Mouse (Mus musculus): ENCODE measurements at regions not wholly inside any gene's neighbourhood (a gene's known extent, or its start where the extent isn't known, plus 50 kb on each side); places are given as distances from the start of the nearest gene placed in this dataset.

- WGBS: 58% methylated on average over 18 of the region's 18 CpGs
- no peak overlapping the region for H3K9ac ChIP-seq
- no peak overlapping the region for H3K4me2 ChIP-seq
- peaks cover 13% of the 10 kb centered on the region for H3K4me1 ChIP-seq
- H3K27ac ChIP-seq: peak overlapping the region; percentile 60; the same call in 1 of the 2 replicates
- no peaks in the 10 kb centered on the region for H3K27me3 ChIP-seq
- no peaks in the 10 kb centered on the region for H3K9me3 ChIP-seq (replicated peaks)
- no peaks in the 10 kb centered on the region for H3K36me3 ChIP-seq
- H3K4me3 ChIP-seq (replicated peaks): no peak overlapping the region
- ATAC-seq (replicated peaks; ENCODE audit: low FRiP score): peak; percentile 88
These were observed 76.8 kb upstream of the Synm start for GRCm38 (mm10) chr7:67836117-67836949.

- Histone ChIP-seq H3K4me3 (replicated peaks) (no peak overlapping the region), H3K9me3 (replicated peaks) (no peaks in the 10 kb centered on the region)
- WGBS: 82% methylated on average over 2 of the region's 2 CpGs
These were observed 72.2 kb upstream of the Synm start for GRCm38 (mm10) chr7:67831738-67832137.

DNA sequence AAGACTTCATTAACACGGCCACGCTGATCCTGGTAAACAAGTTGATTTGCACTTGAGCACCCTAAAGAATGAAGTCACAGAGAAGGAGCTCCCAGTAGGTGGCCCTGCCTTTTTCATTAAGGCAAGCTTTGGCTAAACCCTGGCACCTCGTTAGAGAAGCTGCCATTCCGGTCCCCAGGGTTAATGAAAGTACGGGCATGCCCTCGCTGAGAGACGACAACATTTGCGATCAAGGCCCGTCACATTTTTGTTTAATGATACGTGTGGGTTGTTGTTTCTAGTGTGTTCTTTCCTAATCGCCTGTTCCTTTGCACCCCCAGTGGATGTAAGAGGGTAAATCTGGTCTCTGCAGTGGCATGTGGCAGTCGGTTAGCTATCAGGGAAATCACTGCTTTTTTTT is 67.8 kb upstream of the Synm start:
- Histone ChIP-seq H3K27ac (no peak overlapping the region), H3K4me2 (no peak overlapping the region), H3K4me3 (replicated peaks) (no peak overlapping the region), H3K27me3 (no peaks in the 10 kb centered on the region), H3K9me3 (replicated peaks) (no peaks in the 10 kb centered on the region), H3K9ac (no peak overlapping the region), H3K36me3 (no peaks in the 10 kb centered on the region), H3K4me1 (no peaks in the 10 kb centered on the region)
- 57% methylated on average over 12 of the region's 12 CpGs for WGBS
- no peak for ATAC-seq (replicated peaks; ENCODE audit: low FRiP score)

More at GRCm38 (mm10) chr7:67831738-67832137, 72.2 kb upstream of the Synm start:
- H3K4me1 ChIP-seq: peaks cover 12% of the 10 kb centered on the region
- H3K27me3 ChIP-seq: no peaks in the 10 kb centered on the region
- no peaks in the 10 kb centered on the region for H3K36me3 ChIP-seq
- no peak overlapping the region for H3K4me2 ChIP-seq
- ATAC-seq (replicated peaks; ENCODE audit: low FRiP score): no peak
- no peak overlapping the region for H3K27ac ChIP-seq
- H3K9ac ChIP-seq: no peak overlapping the region

GRCm38 (mm10) chr7:67826936-67827335 is 67.4 kb upstream of the Synm start:
- no peak for ATAC-seq (replicated peaks; ENCODE audit: low FRiP score)
- H3K4me1 ChIP-seq: no peaks in the 10 kb centered on the region
- no peak overlapping the region for H3K4me2 ChIP-seq
- no peaks in the 10 kb centered on the region for H3K9me3 ChIP-seq (replicated peaks)
- 93% methylated on average over 13 of the region's 13 CpGs for WGBS
- H3K9ac ChIP-seq: no peak overlapping the region
- no peaks in the 10 kb centered on the region for H3K27me3 ChIP-seq
- H3K36me3 ChIP-seq: no peaks in the 10 kb centered on the region
- H3K27ac ChIP-seq: no peak overlapping the region
- no peak overlapping the region for H3K4me3 ChIP-seq (replicated peaks)

GRCm38 (mm10) chr7:67826368-67826767 is 66.8 kb upstream of the Synm start:
- Histone ChIP-seq H3K4me2 (no peak overlapping the region), H3K4me3 (replicated peaks) (no peak overlapping the region), H3K27me3 (no peaks in the 10 kb centered on the region), H3K9me3 (replicated peaks) (no peaks in the 10 kb centered on the region), H3K27ac (no peak overlapping the region), H3K36me3 (no peaks in the 10 kb centered on the region), H3K9ac (no peak overlapping the region), H3K4me1 (no peaks in the 10 kb centered on the region)
- ATAC-seq (replicated peaks; ENCODE audit: low FRiP score): no peak
- WGBS: 62% methylated on average over 6 of the region's 6 CpGs

GRCm38 (mm10) chr7:67825636-67826280 is 66.2 kb upstream of the Synm start:
- no peaks in the 10 kb centered on the region for H3K4me1 ChIP-seq
- H3K4me3 ChIP-seq (replicated peaks): no peak overlapping the region
- H3K27me3 ChIP-seq: no peaks in the 10 kb centered on the region
- 63% methylated on average over 7 of the region's 7 CpGs for WGBS
- H3K9me3 ChIP-seq (replicated peaks): no peaks in the 10 kb centered on the region
- H3K36me3 ChIP-seq: no peaks in the 10 kb centered on the region
- no peak overlapping the region for H3K9ac ChIP-seq
- no peak for ATAC-seq (replicated peaks; ENCODE audit: low FRiP score)
- H3K4me2 ChIP-seq: no peak overlapping the region
- H3K27ac ChIP-seq: no peak overlapping the region

DNA sequence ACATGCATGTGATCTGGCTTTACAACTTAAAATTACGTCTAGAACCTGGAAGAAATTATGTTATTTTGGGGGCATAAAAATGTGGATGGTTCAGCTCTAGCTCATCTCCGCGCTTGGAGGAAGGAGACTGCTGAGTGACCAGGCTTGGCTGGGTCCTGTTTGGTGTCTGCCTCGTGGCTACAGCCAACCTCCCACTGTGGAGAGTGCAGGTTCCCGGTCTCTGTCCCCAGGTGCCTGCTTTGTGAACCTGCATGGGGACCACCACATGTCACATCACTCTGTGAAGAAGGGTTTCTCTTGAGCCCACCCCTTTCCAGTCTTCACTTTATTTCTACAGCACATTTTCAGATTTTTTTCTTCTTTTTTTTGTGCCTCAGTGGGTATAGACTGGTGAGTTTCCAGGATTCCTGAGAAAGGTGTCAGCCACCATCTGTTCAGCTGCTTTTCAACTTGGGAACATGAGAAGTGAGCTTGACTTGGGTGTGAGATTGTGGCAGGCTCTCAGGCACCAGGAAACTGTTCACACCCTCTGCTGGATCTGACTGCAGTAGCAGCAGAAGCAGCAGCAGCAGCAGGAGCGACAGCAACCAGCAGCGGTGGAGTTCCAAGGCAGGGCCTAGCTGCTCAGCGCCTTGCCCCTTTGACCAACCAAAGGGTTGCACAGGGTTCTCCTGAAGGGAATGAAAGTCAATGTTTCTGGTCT is 64.6 kb upstream of the Synm start:
- Histone ChIP-seq H3K36me3 (no peaks in the 10 kb centered on the region), H3K4me3 (replicated peaks) (no peak overlapping the region), H3K4me1 (no peaks in the 10 kb centered on the region), H3K27me3 (no peaks in the 10 kb centered on the region), H3K9me3 (replicated peaks) (no peaks in the 10 kb centered on the region), H3K9ac (no peak overlapping the region), H3K4me2 (no peak overlapping the region), H3K27ac (no peak overlapping the region)
- no peak for ATAC-seq (replicated peaks; ENCODE audit: low FRiP score)
- 45% methylated on average over 8 of the region's 8 CpGs for WGBS

GRCm38 (mm10) chr7:67819551-67819950 is 60.0 kb upstream of the Synm start:
- H3K9ac ChIP-seq: no peak overlapping the region
- 96% methylated on average over 5 of the region's 5 CpGs for WGBS
- H3K27me3 ChIP-seq: no peaks in the 10 kb centered on the region
- no peak overlapping the region for H3K4me2 ChIP-seq
- no peaks in the 10 kb centered on the region for H3K36me3 ChIP-seq
- no peaks in the 10 kb centered on the region for H3K9me3 ChIP-seq (replicated peaks)
- H3K4me1 ChIP-seq: no peaks in the 10 kb centered on the region
- H3K27ac ChIP-seq: no peak overlapping the region
- no peak overlapping the region for H3K4me3 ChIP-seq (replicated peaks)
- ATAC-seq (replicated peaks; ENCODE audit: low FRiP score): no peak

DNA sequence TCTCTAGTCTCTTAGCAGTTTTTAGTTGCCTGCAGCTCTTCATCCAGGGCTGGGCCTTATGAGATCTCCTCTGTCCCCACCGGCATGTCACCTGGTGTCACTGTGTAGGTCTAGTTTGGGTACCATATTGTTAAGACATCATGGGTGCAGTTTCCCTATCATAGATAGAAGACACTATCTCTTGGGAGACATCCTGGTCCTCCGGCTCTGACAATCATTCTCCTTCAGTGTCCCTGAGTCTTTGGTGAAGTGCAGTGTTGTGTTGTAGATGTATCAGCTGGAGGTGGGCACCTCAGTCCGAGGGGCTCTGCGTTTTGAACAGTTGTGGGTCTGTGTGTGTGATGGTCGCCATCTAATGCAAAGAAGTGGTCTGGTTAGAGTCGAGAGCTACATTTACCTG is 58.0 kb upstream of the Synm start:
- Histone ChIP-seq H3K9me3 (replicated peaks) (no peaks in the 10 kb centered on the region), H3K4me2 (no peak overlapping the region), H3K27me3 (no peaks in the 10 kb centered on the region), H3K4me3 (replicated peaks) (no peak overlapping the region), H3K27ac (no peak overlapping the region), H3K9ac (no peak overlapping the region), H3K36me3 (no peaks in the 10 kb centered on the region), H3K4me1 (no peaks in the 10 kb centered on the region)
- no peak for ATAC-seq (replicated peaks; ENCODE audit: low FRiP score)
- 93% methylated on average over 6 of the region's 6 CpGs for WGBS

GRCm38 (mm10) chr7:67814861-67815260 is 55.3 kb upstream of the Synm start:
- H3K36me3 ChIP-seq: no peaks in the 10 kb centered on the region
- no peak overlapping the region for H3K27ac ChIP-seq
- H3K4me2 ChIP-seq: no peak overlapping the region
- no peaks in the 10 kb centered on the region for H3K27me3 ChIP-seq
- no peak overlapping the region for H3K4me3 ChIP-seq (replicated peaks)
- 77% methylated on average over 9 of the region's 9 CpGs for WGBS
- H3K9ac ChIP-seq: no peak overlapping the region
- no peaks in the 10 kb centered on the region for H3K4me1 ChIP-seq
- no peak for ATAC-seq (replicated peaks; ENCODE audit: low FRiP score)
- no peaks in the 10 kb centered on the region for H3K9me3 ChIP-seq (replicated peaks)

All from kidney, embryonic 15.5 days (tissue).